Mouse (Mus musculus) hindbrain, postnatal 0 days (tissue): ENCODE measurements around the gene Zkscan2. TPM values are rescaled to one million over a fixed set of nuclear protein-coding genes. Genes with fewer than 3 reads are reported as not detected.

Experiments
- ATAC-seq: fragments of 200-750 bp; cut with Nextera tagmentation; 2 replicates; pipeline ENCODE4 v1.8.0; 2017; ENCODE audit warnings: mild to moderate bottlenecking, moderate TSS enrichment, moderate library complexity
- DNase-seq: peaks from one replicate; pipeline ENCODE4 v3.0.0-alpha.2; 2015; ENCODE audit warnings: low spot score
- H3K27ac ChIP-seq: fragments of 300-500 bp; sonication (generic); 2 replicates; pipeline ENCODE4 v1.5.1; 2014; ENCODE audit warnings: mild to moderate bottlenecking
- H3K27me3 ChIP-seq: fragments of 300-500 bp; sonication (generic); 2 replicates; pipeline ENCODE4 v1.6.1; 2014; ENCODE audit warnings: low read length, mixed read lengths; ENCODE audit not compliant: insufficient read depth
- H3K36me3 ChIP-seq: fragments of 300-500 bp; sonication (generic); 2 replicates; pipeline ENCODE4 v1.6.1; 2014; ENCODE audit warnings: low read length, mixed read lengths; ENCODE audit not compliant: insufficient read depth
- H3K4me1 ChIP-seq: fragments of 300-500 bp; sonication (generic); 2 replicates; pipeline ENCODE4 v1.6.1; 2014; ENCODE audit warnings: antibody characterized with exemption, low read length, mixed read lengths; ENCODE audit not compliant: insufficient read depth
- H3K4me2 ChIP-seq: fragments of 300-500 bp; sonication (generic); 2 replicates; pipeline ENCODE4 v1.6.1; 2014; ENCODE audit warnings: low read depth, mild to moderate bottlenecking, low read length, moderate library complexity, mixed read lengths
- H3K4me3 ChIP-seq: fragments of 300-500 bp; sonication (generic); 2 replicates; pipeline ENCODE4 v1.5.1; 2014; ENCODE audit warnings: low read length
- H3K9ac ChIP-seq: fragments of 300-500 bp; sonication (generic); replicated peaks from 2 replicates; pipeline ENCODE4 v1.6.1; 2014; ENCODE audit warnings: mild to moderate bottlenecking, low read length, moderate library complexity, mixed read lengths
- H3K9me3 ChIP-seq: fragments of 300-500 bp; sonication (generic); 2 replicates; pipeline ENCODE4 v1.6.1; 2016; ENCODE audit warnings: low read length, mixed read lengths
- CTCF ChIP-seq: IDR thresholded peaks from 2 replicates; pipeline ENCODE4 v1.5.1; 2016; ENCODE audit warnings: antibody characterized with exemption, control low read depth, low read depth
- WGBS: fragments of 180-500 bp; shearing (Covaris S2); extraction: QIAGEN DNeasy Blood & Tissue Kit; methylation state at CpG from one replicate; pipeline ENCODE4 v1.1.7; 2014; 5-methylcytosine and 5-hydroxymethylcytosine counted together
- polyA plus RNA-seq: library from polyadenylated mRNA; unstranded; fragments of >200 nt; fragmentation: Nextera tagmentation; extraction: Ambion mirVana; gene quantifications from 2 replicates; pipeline ENCODE4 v1.2.1, GENCODE M21; 2015
- total RNA-seq: library from RNA; depleted of rRNA; stranded (reverse); fragments of >200 nt; gene quantifications from 2 replicates; pipeline ENCODE4 v1.2.3, GENCODE M21; 2014; rRNA removed

The Zkscan2 gene
- total RNA-seq (14.4 and 18.6 TPM in 2 replicates), polyA plus RNA-seq (8.0 and 8.3 TPM in 2 replicates)

DNA sequence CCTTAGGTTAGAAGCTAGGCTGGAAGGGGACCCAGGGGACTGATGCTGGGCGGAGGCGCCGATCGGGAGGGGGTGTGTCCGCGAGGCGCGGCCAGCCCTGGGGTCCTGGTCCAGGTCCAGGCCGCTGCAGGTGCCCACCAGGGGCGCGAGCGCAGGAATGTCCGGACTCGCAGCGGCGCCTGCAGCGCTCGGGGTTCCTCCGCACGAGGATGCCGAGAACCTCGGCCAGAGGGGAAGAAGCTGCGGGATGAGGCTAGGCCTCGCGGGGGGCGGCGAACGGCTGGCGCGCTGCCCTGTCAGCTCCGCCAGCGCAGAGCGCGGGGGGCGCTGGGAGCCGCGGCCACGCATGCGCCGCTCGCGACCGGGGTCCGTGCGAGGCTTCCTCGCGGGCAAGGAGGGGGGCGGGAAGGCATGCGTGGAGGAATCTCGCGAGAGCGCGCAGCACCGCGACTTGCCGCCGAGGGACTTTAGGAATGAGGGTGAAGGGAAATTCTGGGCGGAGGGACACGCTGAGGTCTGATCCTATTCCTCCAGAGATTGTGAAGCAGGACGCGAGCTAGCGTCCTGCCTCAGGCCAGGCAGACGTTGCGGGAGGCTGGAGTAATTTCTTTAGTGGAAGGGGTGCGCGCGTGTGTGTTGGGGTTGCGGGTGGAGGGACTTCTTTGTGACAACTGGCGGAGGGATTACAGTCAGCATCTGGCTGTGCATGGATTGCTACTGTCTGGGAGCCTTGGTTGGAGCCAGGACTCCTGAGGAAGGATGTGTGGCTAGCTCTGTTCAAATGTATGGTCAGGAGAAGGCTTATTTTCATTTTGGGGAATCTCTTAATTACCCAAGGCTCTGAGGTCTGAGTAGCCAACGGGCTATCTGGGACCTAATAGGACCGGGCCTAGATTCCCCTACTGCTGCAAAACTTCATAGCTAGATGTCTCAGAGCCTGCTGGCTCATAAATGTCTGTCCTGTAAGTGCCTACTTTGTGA is at the start of gene Zkscan2:
TSS of gene Zkscan2 (minus strand) at position 211 of the 981 bp plus-strand sequence.
- Histone ChIP-seq H3K36me3 (peaks cover 4% of the 10 kb centered on the region; the same call in 1 of the 2 replicates), H3K4me1 (no peaks in the 10 kb centered on the region; the same call in 1 of the 2 replicates), H3K4me3 (peak within 1 kb of the TSS; percentile 74), H3K27me3 (no peaks in the 10 kb centered on the region), H3K4me2 (peak within 1 kb of the TSS; percentile 95), H3K27ac (peak within 1 kb of the TSS; percentile 97), H3K9ac (peak within 1 kb of the TSS; percentile 82), H3K9me3 (no peaks in the 10 kb centered on the region)
- peak; percentile 98 for DNase-seq
- no peak for TF ChIP-seq CTCF
- under 1% methylated on average over 71 of the region's 71 CpGs for WGBS
- ATAC-seq: peak; percentile 97

GRCm38 (mm10) chr7:123529190-123529589 is 28.9 kb upstream of the Zkscan2 start:
- H3K4me1 ChIP-seq: no peaks in the 10 kb centered on the region
- no peak overlapping the region for H3K4me2 ChIP-seq
- no peak for TF ChIP-seq CTCF
- ATAC-seq: no peak
- H3K4me3 ChIP-seq: no peak overlapping the region
- H3K9ac ChIP-seq: no peak overlapping the region
- no peak overlapping the region for H3K27ac ChIP-seq
- no peak for DNase-seq
- H3K36me3 ChIP-seq: no peaks in the 10 kb centered on the region
- no peaks in the 10 kb centered on the region for H3K27me3 ChIP-seq
- WGBS: 80% methylated on average over 3 of the region's 3 CpGs
- H3K9me3 ChIP-seq: no peaks in the 10 kb centered on the region

- Histone ChIP-seq H3K4me1 (no peaks in the 10 kb centered on the region), H3K9ac (no peak overlapping the region), H3K27ac (no peak overlapping the region), H3K27me3 (no peaks in the 10 kb centered on the region), H3K9me3 (no peaks in the 10 kb centered on the region), H3K36me3 (no peaks in the 10 kb centered on the region), H3K4me3 (no peak overlapping the region), H3K4me2 (no peak overlapping the region)
- DNase-seq (no peak), ATAC-seq (no peak)
- WGBS: 59% methylated on average over 10 of the region's 10 CpGs
- no peak for TF ChIP-seq CTCF
Measured at GRCm38 (mm10) chr7:123525761-123526160, 25.5 kb upstream of the Zkscan2 start.

- no peak overlapping the region for H3K4me2 ChIP-seq
Measured at GRCm38 (mm10) chr7:123524218-123524861, 24.1 kb upstream of the Zkscan2 start.

DNA sequence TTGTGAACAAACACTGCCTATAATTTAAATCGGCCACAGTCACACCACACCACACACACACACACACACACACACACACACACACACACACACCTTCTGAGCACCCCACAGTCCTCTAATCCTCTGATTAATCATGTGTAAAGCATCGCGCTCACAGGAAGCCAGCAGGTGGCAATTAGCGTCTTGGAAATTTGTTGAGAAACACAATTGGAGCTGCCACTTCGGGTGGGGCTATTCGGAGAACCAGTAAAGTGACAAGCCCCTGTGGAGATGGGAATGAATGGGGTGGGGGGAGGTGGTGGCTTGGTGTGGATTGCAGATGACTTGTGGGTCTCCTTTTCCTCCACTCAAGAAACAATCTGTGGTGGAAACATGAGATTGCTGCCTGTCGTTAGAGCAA is 7.7 kb upstream of the Zkscan2 start:
- Histone ChIP-seq H3K9me3 (no peaks in the 10 kb centered on the region), H3K27ac (no peak overlapping the region)

More at GRCm38 (mm10) chr7:123524218-123524861, 24.1 kb upstream of the Zkscan2 start:
- ATAC-seq (0 out of 2 replicates have a peak, but pooled peaks have one; percentile 27), DNase-seq (peak; percentile 91)
- Histone ChIP-seq H3K27ac (no peak overlapping the region), H3K9me3 (no peaks in the 10 kb centered on the region), H3K4me1 (no peaks in the 10 kb centered on the region), H3K27me3 (no peaks in the 10 kb centered on the region), H3K9ac (no peak overlapping the region), H3K4me3 (no peak overlapping the region), H3K36me3 (no peaks in the 10 kb centered on the region)
- 20% methylated on average over 8 of the region's 8 CpGs for WGBS
- peak; percentile 93 for TF ChIP-seq CTCF

GRCm38 (mm10) chr7:123503358-123503757 is 3.1 kb upstream of the Zkscan2 start:
- no peaks in the 10 kb centered on the region for H3K36me3 ChIP-seq
- DNase-seq: no peak
- no peak overlapping the region for H3K27ac ChIP-seq
- no peak overlapping the region for H3K9ac ChIP-seq
- H3K4me2 ChIP-seq: no peak overlapping the region
- no peaks in the 10 kb centered on the region; the same call in 1 of the 2 replicates for H3K4me1 ChIP-seq
- no peak overlapping the region for H3K4me3 ChIP-seq
- H3K27me3 ChIP-seq: no peaks in the 10 kb centered on the region
- ATAC-seq: no peak
- WGBS: 41% methylated on average over 1 of the region's 1 CpGs
- TF ChIP-seq CTCF: no peak
- no peaks in the 10 kb centered on the region for H3K9me3 ChIP-seq

More for the DNA sequence above, 7.7 kb upstream of the Zkscan2 start:
- Histone ChIP-seq H3K4me2 (no peak overlapping the region), H3K9ac (no peak overlapping the region), H3K4me1 (no peaks in the 10 kb centered on the region), H3K4me3 (no peak overlapping the region), H3K27me3 (no peaks in the 10 kb centered on the region), H3K36me3 (no peaks in the 10 kb centered on the region)
- ATAC-seq (no peak), DNase-seq (no peak)
- WGBS: 55% methylated on average over 7 of the region's 7 CpGs
- no peak for TF ChIP-seq CTCF
